Mouse (Mus musculus) liver, embryonic 11.5 days (tissue): ENCODE data around the gene Spdye4c. TPM values are rescaled to one million over a fixed set of nuclear protein-coding genes. Genes with fewer than 3 reads are reported as not detected.

Experiments used
- ATAC-seq: fragments of 200-750 bp; cut with Nextera tagmentation; replicated peaks from 2 replicates; pipeline ENCODE4 v1.8.0; 2017; ENCODE audit warnings: moderate number of reproducible peaks, mild to moderate bottlenecking, moderate TSS enrichment, moderate library complexity; ENCODE audit not compliant: low FRiP score
- DNase-seq: peaks from one replicate; pipeline ENCODE4 v3.0.0-alpha.2; 2017; ENCODE audit warnings: low spot score
- H3K27ac ChIP-seq: fragments of 300-500 bp; sonication (generic); 2 replicates; pipeline ENCODE4 v1.5.1; 2014; ENCODE audit warnings: mild to moderate bottlenecking, low read depth, low read length, control low read depth
- H3K27me3 ChIP-seq: fragments of 300-500 bp; sonication (generic); replicated peaks from 2 replicates; pipeline ENCODE4 v1.6.1; 2014; ENCODE audit warnings: low read length, mixed read lengths; ENCODE audit not compliant: control insufficient read depth, insufficient read depth
- H3K36me3 ChIP-seq: fragments of 300-500 bp; sonication (generic); 2 replicates; pipeline ENCODE4 v1.6.1; 2014; ENCODE audit warnings: mild to moderate bottlenecking, low read length, moderate library complexity, mixed read lengths; ENCODE audit not compliant: control insufficient read depth, insufficient read depth
- H3K4me1 ChIP-seq: fragments of 300-500 bp; sonication (generic); replicated peaks from 2 replicates; pipeline ENCODE4 v1.6.1; 2014; ENCODE audit warnings: low read length, mixed read lengths; ENCODE audit not compliant: control insufficient read depth, insufficient read depth
- H3K4me2 ChIP-seq: fragments of 300-500 bp; sonication (generic); 2 replicates; pipeline ENCODE4 v1.6.1; 2014; ENCODE audit warnings: mild to moderate bottlenecking, control low read depth, moderate library complexity
- H3K4me3 ChIP-seq: fragments of 300-500 bp; sonication (generic); 2 replicates; pipeline ENCODE4 v1.5.1; 2014; ENCODE audit warnings: low read depth, low read length, control low read depth
- H3K9ac ChIP-seq: fragments of 300-500 bp; sonication (generic); 2 replicates; pipeline ENCODE4 v1.6.1; 2014; ENCODE audit warnings: low read depth, low read length, control low read depth
- H3K9me3 ChIP-seq: fragments of 300-500 bp; sonication (generic); 2 replicates; pipeline ENCODE4 v1.6.1; 2016; ENCODE audit warnings: low read length, inconsistent platforms, mixed read lengths; ENCODE audit not compliant: control insufficient read depth
- WGBS: fragments of 180-500 bp; shearing (Covaris S2); extraction: QIAGEN DNeasy Blood & Tissue Kit; methylation state at CpG from one replicate; pipeline ENCODE4 v1.1.7; 2014; 5-methylcytosine and 5-hydroxymethylcytosine counted together
- polyA plus RNA-seq: library from polyadenylated mRNA; unstranded; fragments of >200 nt; fragmentation: Nextera tagmentation; extraction: Ambion mirVana; gene quantifications from 2 replicates; pipeline ENCODE4 v1.2.1, GENCODE M21; 2014

Gene Spdye4c
- polyA plus RNA-seq, 1 experiment from 2014 or later, result not detected

DNA sequence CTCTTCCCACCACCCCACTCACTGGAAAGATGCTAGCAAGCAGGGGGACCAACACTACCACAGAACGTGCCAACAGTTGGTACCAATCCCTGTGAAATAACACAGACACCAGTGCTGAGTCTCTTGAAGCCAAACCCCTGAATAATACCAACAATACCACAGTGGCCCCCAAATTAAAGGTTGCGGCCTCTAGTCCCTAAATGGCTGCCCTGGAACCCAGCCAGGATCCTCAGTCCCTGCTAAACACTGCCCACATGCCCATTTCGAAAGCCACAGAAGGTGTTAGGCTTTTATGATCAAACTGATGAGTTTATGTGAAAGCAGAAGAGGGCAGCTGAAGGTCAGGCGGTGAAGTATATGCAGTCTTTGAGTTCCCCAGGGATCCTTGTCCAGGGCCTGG is 20.0 kb upstream of the Spdye4c start:
- 75% methylated on average over 4 of the region's 4 CpGs for WGBS
- H3K27ac ChIP-seq, result no peak overlapping the region

DNA sequence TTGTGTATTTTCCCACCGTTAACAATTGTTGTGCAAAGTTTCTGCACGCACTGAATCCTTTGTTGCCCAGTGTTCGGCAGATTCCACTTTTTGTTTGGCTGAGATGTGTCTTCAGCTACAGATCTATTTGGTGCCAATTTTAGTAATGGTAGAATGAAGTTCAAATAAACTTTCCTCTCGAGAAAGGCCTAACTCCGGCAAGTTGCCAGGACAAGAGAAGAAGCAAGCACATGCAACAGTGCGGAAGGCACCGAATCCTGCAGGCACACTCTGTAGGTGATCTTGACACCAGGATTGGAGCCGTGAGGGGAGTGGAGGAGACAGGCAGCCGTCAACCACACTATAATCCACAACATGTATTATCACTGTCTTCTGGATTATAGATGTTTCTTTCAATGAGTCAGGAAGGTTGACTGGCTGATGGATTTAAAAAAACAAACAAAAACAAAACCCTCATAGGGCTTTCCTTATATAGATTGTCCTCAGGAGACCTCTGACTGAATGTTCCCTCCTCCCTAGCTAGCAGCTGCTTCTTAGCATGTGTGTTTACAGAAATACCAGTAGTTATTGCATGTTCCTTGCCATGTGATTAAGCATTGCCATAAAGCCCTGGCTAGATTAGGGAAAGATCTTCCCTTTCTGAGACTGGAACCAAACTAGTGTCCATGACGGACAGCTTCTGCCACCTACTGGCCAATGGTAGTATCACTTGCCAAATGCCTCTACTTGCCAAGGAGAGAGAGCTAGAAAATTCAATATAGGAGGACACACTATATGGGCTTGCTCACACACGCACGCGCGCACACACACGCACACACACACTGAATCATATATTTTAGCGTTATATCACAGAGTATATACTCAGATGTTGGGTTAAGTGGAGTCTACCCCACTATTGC is 18.0 kb upstream of the Spdye4c start:
- no peak overlapping the region for H3K9ac ChIP-seq
- H3K36me3 ChIP-seq, result no peaks in the 10 kb centered on the region
- H3K4me3 ChIP-seq, result no peak overlapping the region
- WGBS, result 50% methylated on average over 16 of the region's 16 CpGs
- no peak overlapping the region for H3K27ac ChIP-seq
- ATAC-seq (no peak), DNase-seq (peak; percentile 69)
- H3K9me3 ChIP-seq, result no peaks in the 10 kb centered on the region
- H3K27me3 ChIP-seq, result no peaks in the 10 kb centered on the region
- H3K4me2 ChIP-seq, result no peak overlapping the region
- no peaks in the 10 kb centered on the region for H3K4me1 ChIP-seq

More for the DNA sequence above, 20.0 kb upstream of the Spdye4c start:
- no peak overlapping the region for H3K4me3 ChIP-seq
- H3K36me3 ChIP-seq, result no peaks in the 10 kb centered on the region
- no peaks in the 10 kb centered on the region for H3K9me3 ChIP-seq
- H3K4me2 ChIP-seq, result no peak overlapping the region
- no peaks in the 10 kb centered on the region for H3K4me1 ChIP-seq
- ATAC-seq (no peak), DNase-seq (no peak)
- no peaks in the 10 kb centered on the region for H3K27me3 ChIP-seq
- H3K9ac ChIP-seq, result no peak overlapping the region

DNA sequence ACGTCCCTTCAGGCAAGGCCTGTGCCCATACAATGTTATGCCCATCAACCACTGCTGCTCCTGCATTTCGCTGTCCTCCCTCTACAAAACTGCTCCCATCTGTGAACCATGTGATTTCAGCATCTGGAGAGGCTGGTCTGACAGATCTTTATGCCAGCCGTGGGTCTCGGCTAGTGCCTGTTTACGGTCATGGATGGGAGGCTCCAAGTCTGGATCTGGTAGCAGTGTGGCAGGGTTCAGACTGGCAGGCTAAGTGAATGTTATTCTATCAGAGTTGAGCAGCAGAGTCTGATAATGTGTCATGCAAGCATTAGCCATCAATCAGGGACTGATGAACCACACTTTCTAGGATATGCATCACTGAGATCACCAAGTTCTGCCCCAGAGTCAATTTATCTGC is 8.1 kb upstream of the Spdye4c start:
- no peak for ATAC-seq
- Histone ChIP-seq H3K36me3 (no peaks in the 10 kb centered on the region), H3K4me2 (no peak overlapping the region), H3K9ac (no peak overlapping the region), H3K4me3 (no peak overlapping the region), H3K27me3 (no peaks in the 10 kb centered on the region), H3K27ac (no peak overlapping the region), H3K4me1 (no peaks in the 10 kb centered on the region), H3K9me3 (no peaks in the 10 kb centered on the region)
- 78% methylated on average over 5 of the region's 5 CpGs for WGBS
- no peak for DNase-seq

DNA sequence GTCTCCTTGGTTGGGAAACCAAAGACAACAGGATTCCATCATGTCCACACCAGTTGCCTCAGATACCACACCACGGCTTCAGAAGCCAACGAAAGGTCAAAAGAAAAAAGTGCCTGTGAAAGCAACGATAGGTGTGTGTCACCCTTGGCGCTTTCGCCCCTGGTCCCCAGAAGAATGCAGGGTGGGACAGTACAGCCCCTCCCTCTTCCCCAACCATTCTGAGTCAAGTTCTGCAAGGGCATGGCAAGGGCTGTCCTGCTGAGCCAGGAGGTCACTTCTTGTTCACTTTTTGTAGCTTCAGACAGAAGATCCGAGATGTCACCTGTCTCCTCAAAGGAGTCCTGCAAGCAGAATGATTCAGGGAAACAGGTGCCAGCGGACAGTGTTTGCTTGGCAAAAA is 1.3 kb downstream of the Spdye4c start:
- ATAC-seq, result no peak
- 83% methylated on average over 7 of the region's 7 CpGs for WGBS
- no peak overlapping the region for H3K9ac ChIP-seq
- no peak overlapping the region for H3K4me3 ChIP-seq
- DNase-seq, result no peak
- H3K4me1 ChIP-seq, result no peaks in the 10 kb centered on the region
- H3K9me3 ChIP-seq, result no peaks in the 10 kb centered on the region
- no peaks in the 10 kb centered on the region for H3K27me3 ChIP-seq
- H3K36me3 ChIP-seq, result no peaks in the 10 kb centered on the region
- no peak overlapping the region for H3K4me2 ChIP-seq
- no peak overlapping the region for H3K27ac ChIP-seq

DNA sequence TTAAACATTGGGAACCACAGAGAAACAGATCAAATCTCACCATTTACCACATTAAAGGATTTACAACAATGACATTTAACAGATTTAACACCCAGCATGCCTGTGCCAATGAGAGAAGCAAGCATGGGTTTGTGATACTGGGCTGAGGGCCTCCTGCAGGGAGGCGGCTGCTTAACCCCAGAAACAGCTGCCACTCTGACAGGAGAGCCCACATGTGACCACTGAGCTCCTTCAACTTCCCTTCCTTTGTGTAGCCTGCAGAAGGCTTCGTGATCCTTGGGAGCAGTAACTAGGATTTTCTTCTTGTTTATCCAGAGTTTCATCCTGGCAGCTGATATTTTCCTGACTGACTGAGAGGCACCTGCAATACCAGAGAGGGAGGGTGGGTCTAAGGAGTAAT is 10.5 kb downstream of the Spdye4c start:
- ATAC-seq, result no peak

DNA sequence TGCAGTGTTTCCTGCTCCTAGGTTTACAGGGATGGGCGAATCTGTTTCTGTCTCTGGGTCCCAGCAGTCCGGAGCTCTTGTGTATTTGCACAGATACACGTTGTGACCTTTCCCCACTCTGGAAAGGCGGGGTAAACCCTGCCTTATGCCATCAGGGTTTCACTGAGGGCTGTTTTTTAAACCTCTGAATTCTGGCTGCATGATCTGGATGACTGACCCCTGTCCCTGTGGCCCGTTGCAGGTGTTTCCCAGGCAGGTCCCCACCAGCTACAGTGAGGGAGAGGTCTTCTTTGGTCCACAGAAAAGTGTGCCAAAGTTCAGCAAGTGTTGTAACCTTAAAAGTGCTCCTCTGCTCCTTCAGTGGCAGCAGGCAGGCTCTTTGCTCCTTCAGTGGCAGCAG is 18.3 kb downstream of the Spdye4c start:
- Histone ChIP-seq H3K27me3 (no peaks in the 10 kb centered on the region), H3K9ac (no peak overlapping the region), H3K4me1 (no peaks in the 10 kb centered on the region), H3K4me3 (no peak overlapping the region), H3K9me3 (no peaks in the 10 kb centered on the region; the same call in 1 of the 2 replicates), H3K27ac (0 out of 2 replicates have a peak overlapping the region, but pooled peaks have one; percentile 5), H3K4me2 (no peak overlapping the region), H3K36me3 (peaks cover 23% of the 10 kb centered on the region)
- DNase-seq (peak; percentile 31), ATAC-seq (no peak)
- 68% methylated on average over 5 of the region's 5 CpGs for WGBS

More for the DNA sequence above, 10.5 kb downstream of the Spdye4c start:
- Histone ChIP-seq H3K27me3 (no peaks in the 10 kb centered on the region), H3K36me3 (no peaks in the 10 kb centered on the region), H3K27ac (no peak overlapping the region), H3K9ac (no peak overlapping the region), H3K4me3 (no peak overlapping the region), H3K4me1 (no peaks in the 10 kb centered on the region), H3K4me2 (no peak overlapping the region), H3K9me3 (no peaks in the 10 kb centered on the region)
- DNase-seq, result no peak
- WGBS, result 32% methylated on average over 2 of the region's 2 CpGs

DNA sequence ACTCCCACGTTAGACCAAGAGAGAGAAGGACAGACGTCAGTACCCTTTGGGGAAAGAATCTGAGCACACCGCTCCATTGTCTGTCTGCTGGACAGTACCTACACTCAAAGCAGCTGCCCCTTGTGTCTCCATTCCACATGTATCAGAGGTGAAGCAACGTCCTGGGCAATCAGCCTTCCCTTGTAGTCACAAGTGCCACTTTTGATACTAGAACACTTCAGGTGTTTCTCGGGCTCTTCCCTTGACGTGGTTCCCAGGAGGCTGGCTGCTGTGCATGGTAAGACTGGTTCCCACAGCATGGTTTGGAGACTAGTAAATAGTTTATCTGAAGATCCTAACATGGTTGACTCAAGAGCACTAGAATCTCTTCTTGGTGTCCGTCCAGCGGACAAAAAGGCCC is 20.2 kb downstream of the Spdye4c start:
- peak; percentile 24 for DNase-seq
- H3K9me3 ChIP-seq, result no peaks in the 10 kb centered on the region; the same call in 1 of the 2 replicates
- H3K4me3 ChIP-seq, result no peak overlapping the region
- H3K9ac ChIP-seq, result no peak overlapping the region
- no peaks in the 10 kb centered on the region for H3K27me3 ChIP-seq
- no peak for ATAC-seq
- no peaks in the 10 kb centered on the region for H3K4me1 ChIP-seq
- H3K27ac ChIP-seq, result no peak overlapping the region
- no peak overlapping the region for H3K4me2 ChIP-seq
- H3K36me3 ChIP-seq, result peaks cover 33% of the 10 kb centered on the region
- WGBS, result 90% methylated on average over 8 of the region's 8 CpGs

DNA sequence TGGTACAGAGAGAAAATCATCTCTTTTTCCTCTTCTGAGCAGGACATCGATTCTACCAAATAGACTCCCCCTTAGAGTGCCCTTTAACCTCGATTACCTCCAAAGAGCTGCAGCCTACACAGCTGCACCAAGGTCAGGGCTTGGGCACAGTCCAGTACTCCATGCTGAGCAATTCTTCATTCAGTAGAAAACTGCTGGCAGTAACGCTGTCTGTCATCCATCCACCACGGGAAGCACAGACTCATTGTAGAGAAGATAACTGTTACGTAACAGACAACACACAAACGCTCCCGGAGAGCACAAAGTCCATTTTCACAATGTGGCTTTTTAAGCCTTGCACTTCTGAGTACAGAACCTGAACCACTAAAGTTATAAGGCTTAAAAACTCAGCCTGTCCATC is 21.3 kb downstream of the Spdye4c start:
- no peaks in the 10 kb centered on the region for H3K9me3 ChIP-seq
- no peak overlapping the region; the same call in 1 of the 2 replicates for H3K27ac ChIP-seq
- DNase-seq (peak; percentile 30), ATAC-seq (peak; percentile 79)
- H3K4me3 ChIP-seq, result no peak overlapping the region
- no peak overlapping the region for H3K9ac ChIP-seq
- no peaks in the 10 kb centered on the region for H3K4me1 ChIP-seq
- 73% methylated on average over 7 of the region's 7 CpGs for WGBS
- no peaks in the 10 kb centered on the region for H3K27me3 ChIP-seq
- no peak overlapping the region for H3K4me2 ChIP-seq
- H3K36me3 ChIP-seq, result peaks cover 35% of the 10 kb centered on the region

DNA sequence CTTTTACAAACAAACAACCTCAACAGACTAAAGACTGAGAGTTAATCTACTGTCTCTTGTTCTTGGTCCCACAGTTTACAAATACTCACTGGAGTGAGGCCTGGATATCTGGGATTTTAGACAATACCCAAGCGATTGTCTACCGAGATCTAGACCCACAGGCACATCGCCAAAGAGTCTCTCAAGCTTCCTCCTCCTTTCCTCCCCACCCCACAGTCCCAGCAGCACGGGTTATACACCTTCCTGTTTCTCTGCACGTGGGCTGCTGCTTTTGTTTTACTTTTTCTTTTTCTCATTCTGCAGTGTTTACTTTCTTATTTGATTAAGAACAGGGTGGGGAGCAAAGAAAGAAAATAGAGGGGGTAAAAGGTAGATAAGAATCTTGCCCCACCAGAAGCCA is 22.4 kb downstream of the Spdye4c start:
- WGBS, result 70% methylated on average over 5 of the region's 5 CpGs
- H3K27ac ChIP-seq, result 0 out of 2 replicates have a peak overlapping the region, but pooled peaks have one; percentile 25
- no peak overlapping the region for H3K4me2 ChIP-seq
- no peaks in the 10 kb centered on the region for H3K9me3 ChIP-seq
- H3K27me3 ChIP-seq, result no peaks in the 10 kb centered on the region
- H3K36me3 ChIP-seq, result peaks cover 41% of the 10 kb centered on the region
- DNase-seq, result peak; percentile 7
- no peak for ATAC-seq
- H3K9ac ChIP-seq, result no peak overlapping the region
- no peaks in the 10 kb centered on the region for H3K4me1 ChIP-seq
- H3K4me3 ChIP-seq, result no peak overlapping the region
